Mouse (Mus musculus) heart, adult 2 months (tissue): ENCODE data around the gene Ptges.

ENCODE experiments used
- CTCF ChIP-seq: fragments of 200-600 bp; IDR thresholded peaks from 2 replicates; pipeline ENCODE4 v1.8.1; 2022; ENCODE audit warnings: antibody characterized with exemption, mild to moderate bottlenecking, moderate library complexity
- POLR2A ChIP-seq: fragments of 200-500 bp; IDR thresholded peaks from 2 replicates; pipeline ENCODE4 v1.6.1; 2011; ENCODE audit warnings: mild to moderate bottlenecking, low read depth, low read length, control low read depth; ENCODE audit not compliant: insufficient read depth

DNA sequence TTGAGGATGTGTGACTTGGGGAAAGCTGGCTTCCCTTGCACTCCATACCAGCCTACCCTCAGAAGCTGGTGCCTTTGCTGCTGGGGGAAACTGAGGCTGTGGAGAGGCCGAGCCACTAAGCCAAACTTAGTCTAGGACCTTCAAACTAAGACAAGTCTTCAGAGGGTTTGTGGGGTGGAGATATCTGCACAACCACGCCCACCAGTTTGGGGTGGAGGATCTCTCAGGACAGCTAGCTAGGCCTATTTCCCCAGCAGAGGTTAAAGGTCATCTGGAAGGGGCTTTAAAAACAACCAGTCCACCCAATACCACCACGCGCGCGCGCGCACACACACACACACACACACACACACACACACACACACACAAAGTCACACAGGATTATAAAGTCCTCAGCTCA is 83.4 kb downstream of the Ptges start:
- TF ChIP-seq CTCF (no peak), POLR2A (no peak)
